Mouse (Mus musculus): ENCODE data around the gene Mindy1. TPM values are rescaled to one million over a fixed set of nuclear protein-coding genes. Genes with fewer than 3 reads are reported as not detected.

Mindy1 gene
- polyA plus RNA-seq, 1 experiment from 2014 or later, result 41.4 TPM

DNA sequence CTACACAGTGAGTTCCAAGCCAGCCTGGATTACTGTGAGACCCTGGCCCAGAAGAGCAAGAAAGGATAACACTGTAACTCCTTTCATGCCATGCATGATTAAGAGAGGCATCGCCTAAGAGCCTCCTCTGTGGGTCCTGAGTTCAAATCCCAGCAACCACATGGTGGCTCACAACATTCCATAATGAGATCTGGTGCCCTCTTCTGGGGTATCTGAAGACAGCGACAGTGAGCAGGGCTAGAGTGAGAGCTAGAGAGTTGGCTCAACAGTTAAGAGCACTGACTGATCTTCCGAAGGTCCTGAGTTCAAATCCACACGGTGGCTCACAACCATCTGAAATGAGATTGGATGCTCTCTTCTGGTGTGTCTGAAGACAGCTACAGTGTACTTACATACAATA is 6.7 kb upstream of the Mindy1 start:
- no peaks in the 10 kb centered on the region for H3K9me3 ChIP-seq (ENCODE audit: low read length)
- no peak for DNase-seq
- peak; percentile 34 for TF ChIP-seq CTCF (IDR thresholded peaks at IDR 0.05; ENCODE audit: low read depth)
- no peak for TF ChIP-seq EP300 (IDR thresholded peaks at IDR 0.05; ENCODE audit: low read depth)
- ATAC-seq, result no peak
- no peak overlapping the region for H3K27ac ChIP-seq (ENCODE audit: low read depth)
- 86% methylated on average over 4 of the region's 4 CpGs for WGBS (ENCODE audit: insufficient replicate concordance)
- H3K4me2 ChIP-seq (ENCODE audit: low read depth, low read length), result no peak overlapping the region
- H3K36me3 ChIP-seq (replicated peaks; ENCODE audit: insufficient read depth, low read length), result no peaks in the 10 kb centered on the region
- H3K4me1 ChIP-seq (ENCODE audit: insufficient read depth), result peaks cover 16% of the 10 kb centered on the region
- no peaks in the 10 kb centered on the region for H3K27me3 ChIP-seq (ENCODE audit: insufficient read depth, low read length)
- H3K4me3 ChIP-seq (ENCODE audit: low read depth, low read length), result no peak overlapping the region
- no peak overlapping the region for H3K9ac ChIP-seq (replicated peaks)

GRCm38 (mm10) chr3:95275161-95275560 is 6.0 kb upstream of the Mindy1 start:
- no peak for TF ChIP-seq EP300 (IDR thresholded peaks at IDR 0.05; ENCODE audit: low read depth)
- TF ChIP-seq CTCF (IDR thresholded peaks at IDR 0.05; ENCODE audit: low read depth), result no peak
- H3K9me3 ChIP-seq (ENCODE audit: low read length), result no peaks in the 10 kb centered on the region
- 53% methylated on average over 6 of the region's 6 CpGs for WGBS (ENCODE audit: insufficient replicate concordance)
- no peak for DNase-seq
- no peak overlapping the region for H3K27ac ChIP-seq (ENCODE audit: low read depth)
- H3K9ac ChIP-seq (replicated peaks), result no peak overlapping the region
- H3K4me2 ChIP-seq (ENCODE audit: low read depth, low read length), result no peak overlapping the region
- H3K27me3 ChIP-seq (ENCODE audit: insufficient read depth, low read length), result no peaks in the 10 kb centered on the region
- ATAC-seq, result no peak
- no peak overlapping the region for H3K4me3 ChIP-seq (ENCODE audit: low read depth, low read length)
- peaks cover 20% of the 10 kb centered on the region for H3K4me1 ChIP-seq (ENCODE audit: insufficient read depth)
- H3K36me3 ChIP-seq (replicated peaks; ENCODE audit: insufficient read depth, low read length), result no peaks in the 10 kb centered on the region

- Histone ChIP-seq H3K36me3 (replicated peaks; ENCODE audit: insufficient read depth, low read length) (no peaks in the 10 kb centered on the region), H3K9ac (replicated peaks) (no peak overlapping the region), H3K4me3 (ENCODE audit: low read depth, low read length) (no peak overlapping the region), H3K4me2 (ENCODE audit: low read depth, low read length) (no peak overlapping the region), H3K9me3 (ENCODE audit: low read length) (no peaks in the 10 kb centered on the region), H3K27me3 (ENCODE audit: insufficient read depth, low read length) (no peaks in the 10 kb centered on the region), H3K27ac (ENCODE audit: low read depth) (peak overlapping the region; percentile 56), H3K4me1 (ENCODE audit: insufficient read depth) (peaks cover 23% of the 10 kb centered on the region)
- ATAC-seq, result no peak
- DNase-seq, result no peak
- 58% methylated on average over 5 of the region's 5 CpGs for WGBS (ENCODE audit: insufficient replicate concordance)
- no peak for TF ChIP-seq EP300 (IDR thresholded peaks at IDR 0.05; ENCODE audit: low read depth)
- TF ChIP-seq CTCF (IDR thresholded peaks at IDR 0.05; ENCODE audit: low read depth), result no peak
Measured at GRCm38 (mm10) chr3:95276428-95276934, 4.7 kb upstream of the Mindy1 start.

DNA sequence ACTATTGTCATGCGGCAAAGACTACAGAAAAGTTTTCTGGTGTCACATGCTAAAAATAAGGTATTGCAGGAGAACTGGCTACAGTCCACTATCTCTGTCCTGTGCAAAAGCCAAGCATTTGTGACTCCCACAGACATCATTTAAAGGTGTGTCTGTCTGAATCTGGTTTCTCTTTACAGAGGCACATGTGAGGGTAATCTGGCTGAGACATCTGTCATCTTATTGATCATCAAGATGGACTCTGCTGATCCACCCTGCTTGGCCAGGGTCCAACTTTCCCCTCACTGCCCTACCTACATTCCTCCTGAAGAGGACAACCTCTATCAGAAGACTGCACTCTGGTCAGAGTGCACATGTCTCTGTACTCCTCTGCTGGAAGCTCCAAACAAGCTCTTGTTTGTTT is 4.0 kb upstream of the Mindy1 start:
- no peaks in the 10 kb centered on the region for H3K9me3 ChIP-seq (ENCODE audit: low read length)
- TF ChIP-seq EP300 (IDR thresholded peaks at IDR 0.05; ENCODE audit: low read depth), result no peak
- TF ChIP-seq CTCF (IDR thresholded peaks at IDR 0.05; ENCODE audit: low read depth), result no peak
- peak overlapping the region; percentile 77 for H3K27ac ChIP-seq (ENCODE audit: low read depth)
- H3K27me3 ChIP-seq (ENCODE audit: insufficient read depth, low read length), result no peaks in the 10 kb centered on the region
- no peaks in the 10 kb centered on the region for H3K36me3 ChIP-seq (replicated peaks; ENCODE audit: insufficient read depth, low read length)
- DNase-seq (peak; percentile 79), ATAC-seq (peak; percentile 53)
- no peak overlapping the region for H3K9ac ChIP-seq (replicated peaks)
- 53% methylated on average over 1 of the region's 1 CpGs for WGBS (ENCODE audit: insufficient replicate concordance)
- no peak overlapping the region for H3K4me2 ChIP-seq (ENCODE audit: low read depth, low read length)
- H3K4me1 ChIP-seq (ENCODE audit: insufficient read depth), result peaks cover 23% of the 10 kb centered on the region
- H3K4me3 ChIP-seq (ENCODE audit: low read depth, low read length), result no peak overlapping the region

GRCm38 (mm10) chr3:95280747-95281146 is 398 bp upstream of the Mindy1 start:
- Histone ChIP-seq H3K27ac (ENCODE audit: low read depth) (peak overlapping the region; percentile 98), H3K4me3 (ENCODE audit: low read depth, low read length) (peak overlapping the region; percentile 74), H3K27me3 (ENCODE audit: insufficient read depth, low read length) (no peaks in the 10 kb centered on the region), H3K9me3 (ENCODE audit: low read length) (no peaks in the 10 kb centered on the region), H3K4me1 (ENCODE audit: insufficient read depth) (peaks cover 37% of the 10 kb centered on the region), H3K4me2 (ENCODE audit: low read depth, low read length) (peak overlapping the region; percentile 83), H3K36me3 (replicated peaks; ENCODE audit: insufficient read depth, low read length) (0 out of 2 replicates have a peak, but pooled peaks cover 2% of the 10 kb centered on the region), H3K9ac (replicated peaks) (peak overlapping the region; percentile 86)
- ATAC-seq, result no peak
- WGBS (ENCODE audit: insufficient replicate concordance), result 13% methylated on average over 8 of the region's 8 CpGs
- no peak for TF ChIP-seq EP300 (IDR thresholded peaks at IDR 0.05; ENCODE audit: low read depth)
- DNase-seq, result peak; percentile 41

DNA sequence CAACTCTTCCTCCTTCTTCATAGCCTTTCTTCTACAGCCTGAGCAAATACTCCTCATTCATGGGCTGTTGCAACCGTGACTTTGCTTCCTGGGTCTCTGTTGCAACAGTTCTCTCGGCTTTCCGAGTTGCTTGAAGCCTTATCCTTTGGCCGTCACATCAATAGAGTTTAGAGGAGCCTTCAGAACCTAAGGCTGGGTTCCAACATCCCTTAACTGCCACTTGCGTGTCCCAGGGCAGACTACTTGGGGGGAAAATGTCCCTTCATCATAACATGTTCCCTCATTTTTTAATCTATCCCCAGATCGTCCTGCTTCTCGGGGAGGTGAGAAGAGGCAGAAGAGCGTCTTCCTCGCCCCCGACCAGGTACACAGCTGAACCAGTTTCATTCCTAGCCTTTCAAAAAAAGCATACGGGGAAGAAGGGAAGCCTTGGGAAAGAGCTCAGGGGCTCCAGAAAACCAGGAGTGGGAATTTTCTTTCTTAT is 1.3 kb downstream of the Mindy1 start:
- TF ChIP-seq EP300 (IDR thresholded peaks at IDR 0.05; ENCODE audit: low read depth) (peak; percentile 31; the same call in 1 of the 2 replicates), CTCF (IDR thresholded peaks at IDR 0.05; ENCODE audit: low read depth) (no peak)
- H3K9me3 ChIP-seq (ENCODE audit: low read length), result no peaks in the 10 kb centered on the region
- peak overlapping the region; percentile 83 for H3K4me2 ChIP-seq (ENCODE audit: low read depth, low read length)
- peak overlapping the region; percentile 74 for H3K4me3 ChIP-seq (ENCODE audit: low read depth, low read length)
- ATAC-seq, result peak; percentile 38
- peak; percentile 72 for DNase-seq
- peak overlapping the region; percentile 86 for H3K9ac ChIP-seq (replicated peaks)
- peaks cover 29% of the 10 kb centered on the region for H3K4me1 ChIP-seq (ENCODE audit: insufficient read depth)
- peaks cover 7% of the 10 kb centered on the region for H3K36me3 ChIP-seq (replicated peaks; ENCODE audit: insufficient read depth, low read length)
- H3K27ac ChIP-seq (ENCODE audit: low read depth), result peak overlapping the region; percentile 98
- 0% methylated on average over 11 of the region's 11 CpGs for WGBS (ENCODE audit: insufficient replicate concordance)
- H3K27me3 ChIP-seq (ENCODE audit: insufficient read depth, low read length), result no peaks in the 10 kb centered on the region

All from liver, postnatal 0 days (tissue).